Mouse (Mus musculus): ENCODE measurements at regions not wholly inside any gene's neighbourhood (a gene's known extent, or its start where the extent isn't known, plus 50 kb on each side); places are given as distances from the start of the nearest gene placed in this dataset.

DNA sequence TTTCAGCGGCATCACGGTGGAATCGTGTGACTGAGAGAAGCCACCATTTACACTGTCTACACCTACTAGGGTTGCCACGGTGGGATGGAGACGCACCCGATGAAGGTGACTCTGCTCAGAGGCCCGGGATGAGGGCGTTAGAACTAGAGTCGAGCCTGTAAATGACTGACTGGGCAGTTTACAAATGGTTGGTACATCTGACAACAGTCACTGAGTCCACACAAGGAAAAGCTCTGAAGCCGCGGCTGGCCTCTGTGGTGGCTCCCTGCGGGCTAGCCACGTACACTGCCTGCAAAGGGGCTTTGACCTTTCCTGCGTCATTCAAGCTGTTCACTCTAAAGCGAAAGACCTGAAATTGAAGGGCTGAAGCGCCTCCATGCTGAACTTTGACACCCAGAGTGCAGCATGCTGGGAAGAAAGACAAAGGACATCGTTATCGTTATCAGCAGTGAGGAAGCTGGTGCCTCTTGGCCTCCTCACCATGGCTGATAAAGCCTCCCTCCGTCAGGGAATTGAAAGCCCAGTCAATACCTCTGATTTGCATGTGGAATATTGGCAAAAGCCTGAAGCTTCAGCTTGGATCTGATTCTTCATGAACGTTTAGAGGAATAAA, 462.1 kb upstream of the Arglu1 start:
- no peak for DNase-seq

DNA sequence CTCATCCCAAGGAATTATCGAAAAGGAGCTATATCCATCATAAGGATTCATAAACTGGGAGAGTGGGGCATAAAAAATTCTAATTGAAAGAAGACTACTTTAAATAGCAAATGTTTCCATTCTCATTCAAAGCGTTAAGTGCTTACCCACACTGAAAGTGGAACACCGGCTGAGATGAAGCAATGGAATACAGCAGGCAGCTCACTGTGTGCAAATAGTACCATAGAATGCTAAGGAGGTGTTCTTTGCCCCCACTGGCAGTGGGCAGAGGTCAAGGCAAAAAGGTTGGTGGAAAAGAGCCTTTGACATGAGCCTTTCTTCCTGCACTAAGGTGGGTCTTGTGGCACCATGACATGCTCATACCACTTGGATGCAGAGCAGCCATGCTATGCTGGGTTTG, 454.0 kb upstream of the Arglu1 start:
- no peak for DNase-seq

DNA sequence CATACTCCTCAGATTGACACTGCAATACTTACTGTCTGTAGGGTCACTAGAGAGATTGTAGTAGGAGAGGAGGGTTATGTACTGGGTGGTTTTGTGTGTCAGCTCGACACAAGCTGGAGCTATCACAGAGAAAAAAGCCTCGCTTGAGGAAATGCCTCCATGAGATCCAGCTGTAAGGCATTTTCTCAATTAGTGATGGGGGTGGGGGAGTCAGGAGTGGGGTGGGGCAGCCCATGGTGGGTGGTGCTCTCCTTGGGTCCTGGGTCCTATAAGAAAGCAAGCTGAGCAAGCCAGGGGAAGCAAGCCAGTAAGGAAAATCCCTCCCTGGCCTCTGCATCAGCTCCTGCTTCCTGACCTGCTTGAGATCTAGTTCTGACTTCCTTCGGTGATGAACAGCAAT, 449.5 kb upstream of the Arglu1 start:
- DNase-seq: no peak

DNA sequence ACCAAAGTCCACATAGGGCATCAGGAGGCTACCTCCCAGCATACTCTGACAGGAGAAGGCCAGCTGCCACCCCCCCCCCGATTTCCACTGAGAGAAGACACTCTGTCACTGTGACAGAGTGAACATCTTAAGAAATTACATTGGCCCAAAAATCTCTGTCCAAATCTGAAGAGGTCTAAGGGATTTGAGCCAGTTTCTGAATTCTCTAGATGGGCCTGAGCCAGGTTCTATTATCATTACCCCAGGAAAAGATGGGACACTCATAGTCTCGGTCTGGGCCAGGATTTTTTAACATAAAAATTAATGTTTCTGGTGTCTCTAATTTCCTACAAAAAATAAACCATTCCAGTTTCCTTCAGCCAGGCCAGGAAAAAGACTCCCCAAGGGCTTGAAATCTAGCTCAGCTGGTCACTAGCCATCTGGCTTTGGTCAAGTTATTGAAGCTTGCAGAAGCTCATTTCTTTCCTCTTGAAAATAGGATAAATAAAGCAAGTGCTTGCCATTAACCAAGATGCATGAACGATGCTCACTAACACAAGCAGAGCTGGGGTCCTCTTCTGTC, 448.8 kb upstream of the Arglu1 start:
- DNase-seq: peak in 1 of 2 experiments; percentile 14

DNA sequence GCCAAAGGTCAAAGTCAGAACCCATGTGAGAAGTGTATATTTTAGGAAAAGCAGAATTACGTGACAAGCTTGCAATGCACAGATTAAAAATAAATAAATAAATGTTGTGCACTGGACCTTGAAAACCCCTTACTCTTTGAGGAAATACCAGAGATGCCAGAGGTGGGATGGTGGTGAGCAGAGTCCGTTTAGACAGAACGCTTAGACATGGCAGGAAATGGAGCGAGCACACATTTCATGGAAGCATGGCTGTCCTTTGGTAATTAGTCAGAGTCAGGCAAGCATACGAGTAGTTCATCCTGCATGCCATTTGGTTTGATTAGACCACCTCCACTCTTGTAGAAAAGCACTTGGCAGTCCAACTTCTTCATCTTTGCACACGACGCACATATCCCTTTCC, 443.4 kb upstream of the Arglu1 start:
- DNase-seq: no peak

DNA sequence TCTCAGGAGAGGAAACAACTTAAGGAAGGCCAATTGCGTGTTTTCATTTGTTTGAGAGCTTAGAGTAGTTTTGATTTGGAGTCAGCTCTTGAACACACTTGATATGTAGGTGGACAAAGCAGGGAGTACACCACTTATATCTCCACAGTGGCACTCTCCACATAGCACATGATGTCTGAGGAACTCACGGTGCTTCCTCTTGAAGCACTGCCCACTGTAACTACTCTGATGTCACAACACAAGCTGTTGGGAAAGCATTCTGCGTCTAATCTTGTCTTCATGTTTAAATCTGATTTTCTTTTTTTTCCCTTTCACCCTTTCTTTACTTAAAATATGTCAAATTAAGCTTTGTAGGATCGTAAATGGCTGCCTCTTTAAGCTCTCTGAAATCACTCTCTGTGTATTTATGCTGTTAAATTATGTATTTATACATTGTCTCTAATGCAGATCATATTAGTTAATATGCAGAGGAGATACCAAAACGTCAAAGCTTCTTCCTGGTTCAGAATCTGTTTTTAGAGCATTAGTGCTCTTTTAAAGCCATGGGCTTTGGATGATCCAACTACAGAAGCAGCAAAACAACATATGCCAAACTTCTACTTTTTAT, 442.4 kb upstream of the Arglu1 start:
- no peak for DNase-seq

DNA sequence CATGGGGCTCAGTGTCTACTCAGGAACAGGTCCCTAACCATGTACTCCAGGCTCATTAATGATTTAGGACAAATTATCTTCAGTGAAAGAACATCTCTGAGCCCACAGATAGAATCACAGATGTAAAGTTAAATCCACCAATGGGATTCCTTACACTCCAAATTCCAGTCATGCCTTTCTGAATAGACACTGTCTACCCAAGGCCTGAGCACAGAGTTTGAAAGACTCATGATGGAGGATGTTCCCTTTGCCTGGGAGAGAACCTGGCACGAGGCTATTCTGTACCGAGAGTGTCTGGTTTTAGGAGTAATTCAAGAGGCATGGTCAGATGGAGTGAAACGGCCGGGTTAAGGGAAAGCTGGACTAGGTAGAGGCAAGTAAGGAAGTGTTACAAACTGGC, 440.9 kb upstream of the Arglu1 start:
- no peak for DNase-seq

DNA sequence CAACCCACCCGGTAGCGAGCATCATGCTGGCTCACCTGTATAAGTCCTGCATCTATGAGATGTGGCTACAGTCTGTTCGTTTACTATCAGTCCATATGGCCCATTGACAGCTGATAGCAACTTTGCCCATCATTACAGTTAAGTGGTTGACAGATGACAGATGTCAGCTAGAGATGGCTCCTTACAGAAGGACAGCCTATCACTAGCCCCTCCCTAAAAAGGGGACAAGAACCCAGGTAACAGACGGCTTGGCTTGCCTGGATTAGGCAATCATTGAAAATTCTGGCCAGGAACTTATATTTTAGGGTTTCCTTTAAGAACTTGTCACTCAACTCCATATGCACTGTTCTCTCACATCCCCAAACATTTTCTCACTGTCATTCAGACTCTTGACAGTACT, 434.2 kb upstream of the Arglu1 start:
- no peak for DNase-seq

DNA sequence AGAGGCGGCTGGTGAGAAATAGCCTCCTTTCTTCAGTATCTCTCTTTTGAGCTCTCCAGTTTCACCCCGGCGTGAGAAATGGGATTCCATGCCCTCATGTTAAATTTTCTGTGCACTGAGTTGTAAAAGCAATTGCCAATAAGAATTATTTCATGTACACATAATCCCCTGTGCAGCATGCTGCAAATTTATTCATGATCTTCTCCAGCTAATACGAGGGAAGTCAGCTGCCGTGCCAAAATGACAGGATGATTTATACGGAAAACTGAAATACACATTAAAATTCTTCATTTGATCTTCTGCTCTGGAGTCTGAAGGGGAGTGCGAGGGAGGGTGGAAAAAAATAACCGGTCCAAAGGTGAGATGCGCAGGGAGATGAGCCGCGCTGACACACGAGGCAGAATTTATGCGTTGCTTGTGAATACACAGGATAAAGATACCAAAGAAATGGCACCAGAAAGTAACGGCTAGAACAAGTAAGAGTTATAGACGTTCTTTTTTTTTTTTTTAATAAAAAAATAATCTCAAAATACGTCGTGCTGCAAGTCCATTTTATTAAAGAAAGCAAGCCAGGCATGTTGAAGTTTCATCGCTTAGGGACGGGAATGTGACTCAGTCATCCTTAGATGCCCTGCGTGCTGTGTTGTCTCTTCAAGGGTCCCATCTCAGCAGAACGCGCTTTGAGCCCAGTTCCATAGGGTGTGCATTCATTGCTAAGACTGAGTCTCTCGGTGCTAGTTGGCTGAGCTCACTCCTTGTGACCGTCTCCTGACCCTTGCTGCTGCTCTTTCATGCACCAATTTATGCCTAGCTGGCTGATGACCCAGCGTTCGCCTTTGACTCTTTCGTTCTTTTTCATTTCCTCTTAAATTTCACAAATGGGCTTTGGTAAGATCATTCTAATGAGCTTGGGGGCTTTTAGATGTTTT, 427.8 kb upstream of the Arglu1 start:
- peak; percentile 36 to 40 for DNase-seq

DNA sequence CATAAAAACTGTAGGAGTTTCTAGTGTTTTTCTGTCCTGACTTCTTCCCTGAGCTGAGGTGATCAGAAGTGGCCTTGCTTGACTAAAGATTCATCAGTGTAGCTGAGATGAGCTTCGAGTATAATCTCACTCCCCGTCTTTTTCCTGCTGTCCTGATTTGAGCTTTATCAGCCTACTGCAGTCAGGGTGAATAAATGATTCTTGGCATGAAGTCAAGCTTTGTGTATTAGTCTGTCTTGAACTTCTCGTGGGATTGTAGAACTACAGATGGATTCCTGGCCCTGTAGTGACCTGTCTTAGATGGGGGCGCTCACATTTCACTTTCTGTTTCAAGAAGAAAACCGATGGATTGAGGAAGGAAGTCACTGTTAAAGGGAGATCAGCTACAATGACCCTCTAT, 405.7 kb upstream of the Arglu1 start:
- peak; percentile 13 to 38 for DNase-seq

DNA sequence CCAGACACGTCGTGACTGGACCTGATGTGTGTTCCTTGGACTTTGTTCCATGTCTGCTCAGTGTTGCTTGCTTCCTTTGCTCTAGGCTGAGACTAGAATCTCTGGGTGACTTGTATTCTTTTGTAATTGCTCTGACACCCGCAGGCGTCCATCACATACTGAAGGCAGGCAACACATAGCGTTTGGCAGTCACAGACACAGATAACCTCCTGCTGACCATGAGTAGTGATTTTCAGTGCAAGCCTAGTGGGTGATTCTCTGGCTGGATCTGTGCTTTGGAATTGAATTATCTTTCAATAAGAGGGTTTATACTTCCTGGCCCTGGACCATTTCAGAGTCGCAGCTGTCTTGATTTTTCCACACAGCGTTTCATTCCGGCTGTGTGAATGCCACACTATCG, 403.7 kb upstream of the Arglu1 start:
- no peak for DNase-seq

DNA sequence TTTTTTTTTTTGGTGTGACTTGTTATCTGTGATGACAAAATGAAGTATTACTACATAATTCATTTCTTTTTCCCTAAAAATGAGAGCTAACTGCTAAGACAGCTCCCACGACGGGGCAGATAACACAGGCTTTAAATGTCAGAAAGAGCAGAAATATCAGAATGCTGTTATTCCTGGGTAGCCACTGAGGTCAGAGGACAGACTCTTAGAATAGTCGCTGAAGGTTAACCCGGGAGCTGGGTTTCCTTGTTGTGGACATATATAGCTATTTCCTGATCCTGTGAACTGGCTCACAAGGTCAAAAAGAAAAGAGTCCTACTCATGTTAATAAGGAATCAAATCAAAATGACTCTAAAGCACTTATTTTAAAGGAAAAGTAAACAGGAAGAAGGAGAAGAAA, 403.0 kb upstream of the Arglu1 start:
- DNase-seq: no peak

DNA sequence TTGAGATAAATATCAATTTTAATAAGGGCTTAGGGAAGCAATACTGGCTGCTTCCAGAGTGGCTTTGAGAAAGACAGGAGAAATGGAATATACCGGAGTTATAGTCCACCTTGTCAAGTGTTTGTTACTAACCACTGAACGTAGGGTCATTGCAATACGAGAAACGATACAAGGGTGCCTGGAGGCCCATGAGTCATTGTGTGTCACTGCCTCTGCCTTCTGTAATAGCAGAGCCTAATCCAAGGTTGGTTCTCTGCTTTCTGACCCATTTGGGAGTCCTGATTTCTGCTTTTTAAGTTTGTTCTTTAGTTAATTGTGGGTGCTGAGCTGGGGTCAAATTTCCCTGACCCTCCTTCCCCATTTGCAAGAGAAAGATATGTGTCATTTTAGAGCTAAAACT, 382.4 kb upstream of the Arglu1 start:
- no peak for DNase-seq

DNA sequence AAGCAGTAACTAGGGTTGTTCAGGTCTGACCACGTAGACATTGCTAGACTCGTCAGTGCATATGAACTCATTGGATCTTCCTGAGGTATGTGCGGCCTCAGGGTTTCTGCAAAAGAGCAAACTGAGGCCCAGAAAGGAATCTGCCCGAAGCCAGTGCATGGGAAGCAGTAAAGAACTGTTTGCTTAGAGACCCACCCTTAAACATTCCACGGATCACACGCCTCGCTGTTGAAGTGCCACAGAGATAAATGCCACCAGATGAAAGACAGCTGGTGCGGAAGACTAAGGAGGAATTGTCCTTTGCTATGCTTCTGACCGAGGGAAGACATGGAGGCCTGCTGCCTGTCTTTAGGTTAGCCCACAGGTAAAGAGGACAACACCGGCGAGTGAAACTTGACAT, 382.0 kb upstream of the Arglu1 start:
- DNase-seq: no peak

DNA sequence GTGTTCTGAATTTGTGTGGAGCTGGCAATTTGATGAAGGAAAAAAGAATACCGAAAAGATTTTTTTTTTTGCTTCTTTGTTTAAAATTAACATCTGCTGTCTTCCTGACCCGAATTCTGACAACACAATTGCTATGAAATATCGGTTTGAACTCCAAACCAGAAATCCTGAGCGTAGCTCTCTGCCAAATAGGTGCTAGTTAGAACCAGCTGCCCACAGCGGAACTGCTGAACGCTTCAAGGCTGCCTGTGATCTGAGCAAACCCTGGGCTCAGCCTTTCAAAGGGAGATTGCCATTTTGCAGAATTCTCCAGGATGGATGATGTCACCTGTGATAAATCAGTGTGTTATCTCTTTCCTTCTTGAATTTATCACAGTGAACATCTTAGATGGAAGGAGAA, 380.6 kb upstream of the Arglu1 start:
- peak; percentile 24 to 52 for DNase-seq

DNA sequence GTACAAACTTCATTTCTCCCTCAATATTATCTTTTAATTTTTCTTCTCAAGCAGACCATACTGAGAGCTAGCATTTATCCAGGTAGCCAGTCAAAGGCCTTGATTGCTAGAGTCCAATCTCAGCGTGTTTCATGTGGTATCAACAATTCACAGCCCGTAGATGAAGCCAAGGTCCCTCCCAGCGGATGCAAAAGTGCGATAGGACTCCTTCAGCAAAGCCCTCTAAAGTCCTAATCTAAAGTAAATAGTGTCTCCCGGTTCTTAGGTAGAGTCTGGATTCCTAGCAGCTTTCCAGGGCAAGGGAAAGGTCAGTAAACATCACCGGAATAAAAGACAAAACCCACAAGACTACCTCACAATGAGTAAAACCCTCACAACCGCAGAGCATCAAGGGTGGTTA, 379.5 kb upstream of the Arglu1 start:
- no peak for DNase-seq

DNA sequence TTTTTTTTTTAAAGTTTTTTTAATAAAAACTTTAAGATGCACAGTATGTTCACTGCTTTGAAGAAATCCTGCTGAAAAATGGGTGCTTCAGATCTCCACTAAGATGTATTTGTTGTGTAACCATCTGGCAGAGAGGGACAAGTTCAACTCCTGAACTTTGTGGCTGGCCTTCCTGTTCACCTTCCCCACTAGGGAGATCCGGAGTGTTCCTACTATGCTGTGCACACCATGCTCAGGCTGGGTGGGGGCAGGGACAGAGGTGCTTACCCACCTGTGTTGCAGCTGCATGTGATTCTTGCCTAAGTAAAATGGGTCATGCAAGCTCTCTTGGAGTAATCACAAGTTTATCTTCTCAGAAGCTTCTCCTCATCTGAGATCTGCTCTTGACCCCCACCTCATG, 377.4 kb upstream of the Arglu1 start:
- DNase-seq: peak in 1 of 2 experiments; percentile 6

DNA sequence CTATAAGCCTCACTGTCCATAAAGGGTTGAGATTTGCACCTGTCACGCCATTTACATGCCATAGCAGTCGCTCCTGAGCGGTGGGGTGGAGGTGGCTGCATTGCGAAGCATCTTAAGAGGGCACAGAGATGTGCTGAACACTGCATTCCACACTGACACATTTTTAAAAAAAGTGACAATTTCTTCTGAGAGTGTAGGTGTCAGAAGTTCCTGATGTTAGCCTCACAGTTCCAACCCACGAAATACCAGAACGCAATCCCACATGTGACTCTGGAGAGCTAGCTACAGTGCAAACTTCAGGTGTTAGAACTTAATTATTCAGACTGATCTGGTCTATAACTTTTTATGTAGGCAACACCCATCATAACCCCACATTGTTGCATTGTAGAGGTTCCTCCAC, 369.8 kb upstream of the Arglu1 start:
- DNase-seq: no peak

DNA sequence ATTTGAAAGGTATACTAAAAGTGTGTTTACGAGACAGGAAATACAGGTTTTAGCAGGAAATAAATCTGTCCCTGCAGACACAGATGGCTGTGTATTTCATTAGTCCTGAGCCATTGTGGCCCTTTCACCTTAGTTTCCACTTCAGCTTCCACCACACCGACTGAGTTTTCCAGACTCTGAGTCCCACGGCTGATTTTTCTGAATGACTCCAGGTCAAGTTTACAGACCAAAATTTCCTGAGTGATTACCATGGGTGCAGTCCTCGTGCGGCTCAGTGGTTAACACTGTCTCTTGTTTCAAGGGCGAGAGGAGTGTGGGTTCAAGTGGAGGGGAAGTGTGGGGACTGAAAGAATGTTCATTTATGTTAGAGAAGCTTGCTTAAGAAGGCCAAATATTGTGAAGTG, 365.1 kb upstream of the Arglu1 start:
- no peak for DNase-seq

DNA sequence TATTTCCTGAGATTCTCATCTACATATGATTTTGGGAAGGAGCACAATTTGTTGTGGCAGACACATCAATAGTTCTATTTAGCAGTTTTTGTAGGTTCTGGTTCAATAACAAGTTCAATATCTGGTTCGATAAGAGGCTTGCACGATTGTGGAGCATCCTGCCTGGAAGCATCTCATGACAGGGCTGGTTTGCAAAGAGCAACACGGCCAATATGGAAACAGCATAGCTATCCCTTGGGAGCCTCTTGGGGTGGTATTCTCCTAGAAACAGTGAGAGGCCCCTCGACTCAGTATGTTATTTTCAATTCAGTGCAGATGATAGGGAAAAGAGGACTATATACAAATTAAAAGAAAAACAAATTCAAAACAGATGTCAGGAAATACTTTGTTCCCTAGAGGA, 364.5 kb upstream of the Arglu1 start:
- no peak for DNase-seq

DNA sequence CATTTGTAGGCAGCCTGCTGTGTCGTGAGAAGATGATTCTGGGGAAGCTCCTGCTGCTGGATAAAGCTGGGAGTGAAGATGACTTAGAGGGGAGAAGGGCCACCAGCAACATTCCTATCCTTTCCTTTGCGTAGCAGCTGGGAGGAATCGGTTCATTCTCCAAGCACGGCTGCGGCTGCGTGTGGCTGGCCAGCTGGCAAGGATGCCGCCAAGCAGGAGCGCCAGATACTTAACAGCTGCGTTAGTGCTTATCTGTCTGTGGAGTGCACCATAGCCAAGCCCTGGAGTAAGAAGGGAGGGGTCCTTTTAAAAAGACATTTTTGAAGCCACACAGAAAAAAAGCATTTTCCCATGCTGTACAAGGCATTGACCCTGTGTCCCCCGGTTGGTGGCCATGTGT, 361.4 kb upstream of the Arglu1 start:
- DNase-seq: peak in 1 of 2 experiments; percentile 39

DNA sequence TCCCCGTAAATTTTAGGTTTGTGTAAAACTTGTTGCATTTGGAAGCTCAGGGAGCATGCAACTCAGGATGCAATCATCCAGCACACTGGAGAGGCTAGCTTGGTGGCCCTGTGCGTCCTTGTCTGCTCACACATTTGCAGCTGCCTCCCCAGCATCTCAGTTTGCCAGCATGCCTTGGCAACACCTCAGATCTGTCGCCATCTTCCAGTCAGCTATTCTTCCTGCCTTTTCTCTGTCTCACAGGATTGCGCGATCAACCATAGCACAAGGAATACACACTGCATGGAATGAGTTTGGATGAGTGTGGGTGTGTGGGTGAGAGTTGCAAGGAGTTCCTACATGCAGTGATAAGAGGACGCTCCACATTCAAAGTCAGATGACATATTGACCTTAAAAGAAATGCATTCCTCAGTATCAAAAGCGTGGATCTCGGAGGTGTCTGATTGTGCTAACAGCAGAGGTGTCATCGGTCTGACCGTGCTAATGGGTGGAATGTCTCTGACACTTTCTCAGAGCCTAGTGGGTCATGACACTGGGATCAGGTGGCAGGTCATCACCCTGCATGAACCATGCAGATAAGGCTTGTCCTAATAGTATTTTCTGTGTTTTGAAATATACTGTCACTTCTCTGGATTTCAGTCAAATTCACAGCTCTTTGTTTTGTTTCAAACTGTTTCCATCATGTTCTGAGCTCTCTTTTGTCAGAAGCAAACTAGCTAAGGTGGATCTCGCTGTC, 360.6 kb upstream of the Arglu1 start:
- no peak for DNase-seq

DNA sequence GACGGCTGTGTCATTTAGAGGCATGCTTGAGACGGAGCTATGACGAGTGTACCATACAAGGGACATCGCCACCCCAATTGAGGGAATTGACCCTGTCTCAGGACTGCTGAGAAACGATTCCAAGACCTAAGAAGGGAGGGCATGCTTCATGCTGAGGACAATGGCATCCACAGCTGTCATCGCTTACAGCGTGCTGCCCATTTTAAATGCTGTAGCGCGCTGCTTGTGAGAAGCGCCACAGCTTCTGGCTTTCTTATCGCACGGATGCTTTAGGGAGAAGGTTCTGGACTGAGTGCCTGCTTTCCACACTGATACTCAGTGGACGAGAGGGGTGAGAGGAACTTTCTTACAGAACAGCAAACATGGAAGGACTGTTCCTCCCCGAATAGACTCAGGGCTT, 357.8 kb upstream of the Arglu1 start:
- no peak for DNase-seq

Data from kidney, postnatal 25 days (tissue).